Mouse (Mus musculus): ENCODE results near the gene Trp73. TPM values are rescaled to one million over a fixed set of nuclear protein-coding genes. Genes with fewer than 3 reads are reported as not detected.

Trp73 gene
- total and polyA plus RNA-seq, 3 experiments = under 0.01 TPM; not detected in 2

DNA sequence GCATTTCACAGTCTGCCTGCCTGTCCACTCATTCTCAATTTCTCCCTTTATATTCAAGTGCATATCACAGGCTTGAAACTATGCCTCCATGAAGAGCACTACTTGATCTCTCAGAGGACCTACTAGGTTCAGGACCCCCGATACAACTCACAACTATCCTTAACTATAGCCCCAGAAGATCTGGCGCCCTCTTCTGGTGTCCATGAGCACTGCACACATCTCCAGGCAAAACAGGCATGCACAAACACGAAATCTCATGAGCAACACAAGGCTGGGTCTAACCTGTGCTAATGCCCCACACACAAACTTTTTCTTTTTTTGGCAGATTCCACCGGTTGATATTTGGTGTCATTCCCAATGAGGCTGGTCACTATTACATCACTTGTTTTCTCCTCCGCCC lies 94.2 kb downstream of the Trp73 start:
- H3K27me3 ChIP-seq (ENCODE audit: insufficient read depth, low read length) = no peaks in the 10 kb centered on the region
- H3K9me3 ChIP-seq (replicated peaks) = no peaks in the 10 kb centered on the region
- no peak for DNase-seq (ENCODE audit: low spot score)
- no peak overlapping the region for H3K4me3 ChIP-seq (ENCODE audit: low read depth, low read length)
- TF ChIP-seq CTCF (IDR thresholded peaks at IDR 0.05; ENCODE audit: low read depth, low read length) (0 out of 2 replicates have a peak, but pooled peaks have one; percentile 10), POLR2AphosphoS5 (IDR thresholded peaks at IDR 0.05; ENCODE audit: insufficient replicate concordance, low read depth, low read length) (no peak)
- H3K36me3 ChIP-seq (replicated peaks) = peaks cover 4% of the 10 kb centered on the region
- no peaks in the 10 kb centered on the region for H3K4me1 ChIP-seq (ENCODE audit: insufficient read depth, low read depth, low read length)
- no peak for ATAC-seq (ENCODE audit: extremely low read depth, insufficient number of reproducible peaks, low FRiP score, poor library complexity, severe bottlenecking)

DNA sequence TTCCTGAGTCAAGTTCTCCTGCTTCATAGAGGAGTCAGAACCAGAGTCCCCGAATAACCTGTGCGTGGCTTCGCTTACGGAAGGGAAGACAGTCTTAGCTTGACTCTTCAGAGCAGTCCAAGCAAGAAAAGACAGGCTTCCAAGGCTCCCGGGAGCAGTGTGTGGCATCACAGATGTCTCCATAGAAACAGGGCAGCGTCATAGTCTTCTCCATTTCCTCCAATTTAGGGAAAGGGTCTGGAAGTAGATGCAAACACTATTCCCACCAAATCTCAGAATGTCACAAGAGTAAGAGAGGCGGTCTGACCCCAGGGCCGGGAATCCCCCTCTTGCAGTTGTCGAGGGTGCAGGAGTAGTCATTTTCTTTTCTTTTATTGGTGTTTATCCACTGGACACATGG lies 97.4 kb downstream of the Trp73 start, which contains the start of gene Ccdc27:
TSS of gene Ccdc27 (minus strand) at position 101 of the 400 bp plus-strand sequence.
- DNase-seq (ENCODE audit: low spot score) (no peak), ATAC-seq (ENCODE audit: extremely low read depth, insufficient number of reproducible peaks, low FRiP score, poor library complexity, severe bottlenecking) (no peak)
- no peaks in the 10 kb centered on the region for H3K27me3 ChIP-seq (ENCODE audit: insufficient read depth, low read length)
- no peak for TF ChIP-seq TAL1 (conservative IDR thresholded peaks at IDR 0.05; ENCODE audit: low read depth, low read length)
- no peak for TF ChIP-seq CTCF (IDR thresholded peaks at IDR 0.05; ENCODE audit: low read depth, low read length)
- TF ChIP-seq GATA2 (IDR thresholded peaks at IDR 0.05; ENCODE audit: borderline replicate concordance, low read depth, low read length) = no peak
- no peak for TF ChIP-seq POLR2AphosphoS5 (IDR thresholded peaks at IDR 0.05; ENCODE audit: insufficient replicate concordance, low read depth, low read length)
- TF ChIP-seq GATA1 (IDR thresholded peaks at IDR 0.05; ENCODE audit: borderline replicate concordance, low read length) = no peak
- no peaks in the 10 kb centered on the region for H3K4me1 ChIP-seq (ENCODE audit: insufficient read depth, low read depth, low read length)
- no peaks in the 10 kb centered on the region for H3K9me3 ChIP-seq (replicated peaks)
- H3K36me3 ChIP-seq (replicated peaks) = peaks cover 11% of the 10 kb centered on the region
- H3K4me3 ChIP-seq (ENCODE audit: low read depth, low read length) = no peak within 1 kb of the TSS

DNA sequence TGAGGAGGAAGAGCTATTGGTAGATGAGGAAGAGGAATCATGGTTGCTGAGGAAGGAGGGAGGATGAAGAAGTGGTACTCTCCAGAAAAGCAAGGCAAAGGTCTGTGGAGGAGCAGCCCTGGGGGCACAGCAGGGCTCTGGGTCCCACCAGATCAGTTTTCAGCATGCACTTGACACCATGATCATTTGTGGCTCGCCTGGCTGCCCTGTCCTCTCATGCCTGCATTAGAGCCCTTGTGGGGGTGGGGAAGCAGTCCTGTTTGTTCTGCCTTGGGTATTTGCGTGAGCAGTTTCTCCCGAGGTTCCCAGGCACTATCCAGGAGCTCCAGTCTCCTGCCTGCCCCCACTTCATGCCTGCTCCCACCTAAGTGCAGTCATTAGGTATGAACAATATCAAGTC lies 102.9 kb downstream of the Trp73 start:
- peaks cover 53% of the 10 kb centered on the region for H3K36me3 ChIP-seq (replicated peaks)
- TF ChIP-seq GATA2 (IDR thresholded peaks at IDR 0.05; ENCODE audit: borderline replicate concordance, low read depth, low read length) (no peak), POLR2AphosphoS5 (IDR thresholded peaks at IDR 0.05; ENCODE audit: insufficient replicate concordance, low read depth, low read length) (no peak), CTCF (IDR thresholded peaks at IDR 0.05; ENCODE audit: low read depth, low read length) (no peak), GATA1 (IDR thresholded peaks at IDR 0.05; ENCODE audit: borderline replicate concordance, low read length) (no peak), TAL1 (conservative IDR thresholded peaks at IDR 0.05; ENCODE audit: low read depth, low read length) (no peak)

DNA sequence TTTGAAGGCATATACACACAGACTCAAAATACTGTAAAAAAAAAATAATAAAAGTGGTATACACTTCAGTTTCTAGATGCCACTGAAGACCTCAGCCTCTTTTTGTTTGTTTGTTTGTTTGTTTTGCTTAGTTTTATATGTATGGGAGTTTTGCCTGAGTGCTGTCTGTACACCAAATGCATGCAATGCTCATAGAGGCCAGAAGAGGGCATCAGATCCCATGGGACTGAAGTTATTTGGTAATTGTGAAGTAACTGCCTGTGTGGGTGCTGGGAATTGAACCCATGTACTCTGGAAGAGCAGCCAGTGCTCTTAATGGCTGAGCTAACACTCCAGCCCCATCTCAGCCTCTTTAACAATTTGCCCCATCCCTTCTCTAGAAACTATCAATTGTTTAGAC lies 111.4 kb downstream of the Trp73 start:
- Histone ChIP-seq H3K4me1 (ENCODE audit: insufficient read depth, low read depth, low read length) (peaks cover 52% of the 10 kb centered on the region), H3K27me3 (ENCODE audit: insufficient read depth, low read length) (no peaks in the 10 kb centered on the region), H3K9me3 (replicated peaks) (no peaks in the 10 kb centered on the region), H3K36me3 (replicated peaks) (peaks cover 66% of the 10 kb centered on the region), H3K4me3 (ENCODE audit: low read depth, low read length) (no peak overlapping the region)
- TF ChIP-seq POLR2AphosphoS5 (IDR thresholded peaks at IDR 0.05; ENCODE audit: insufficient replicate concordance, low read depth, low read length) = no peak
- no peak for TF ChIP-seq GATA1 (IDR thresholded peaks at IDR 0.05; ENCODE audit: borderline replicate concordance, low read length)
- TF ChIP-seq CTCF (IDR thresholded peaks at IDR 0.05; ENCODE audit: low read depth, low read length) = peak; percentile 50
- no peak for TF ChIP-seq GATA2 (IDR thresholded peaks at IDR 0.05; ENCODE audit: borderline replicate concordance, low read depth, low read length)
- no peak for TF ChIP-seq TAL1 (conservative IDR thresholded peaks at IDR 0.05; ENCODE audit: low read depth, low read length)
- DNase-seq (ENCODE audit: low spot score) = no peak
- ATAC-seq (ENCODE audit: extremely low read depth, insufficient number of reproducible peaks, low FRiP score, poor library complexity, severe bottlenecking) = no peak

More for the DNA sequence above, 102.9 kb downstream of the Trp73 start:
- Histone ChIP-seq H3K4me1 (ENCODE audit: insufficient read depth, low read depth, low read length) (peaks cover 15% of the 10 kb centered on the region), H3K4me3 (ENCODE audit: low read depth, low read length) (no peak overlapping the region), H3K9me3 (replicated peaks) (no peaks in the 10 kb centered on the region), H3K27me3 (ENCODE audit: insufficient read depth, low read length) (no peaks in the 10 kb centered on the region)
- ATAC-seq (ENCODE audit: extremely low read depth, insufficient number of reproducible peaks, low FRiP score, poor library complexity, severe bottlenecking) (no peak), DNase-seq (ENCODE audit: low spot score) (no peak)

DNA sequence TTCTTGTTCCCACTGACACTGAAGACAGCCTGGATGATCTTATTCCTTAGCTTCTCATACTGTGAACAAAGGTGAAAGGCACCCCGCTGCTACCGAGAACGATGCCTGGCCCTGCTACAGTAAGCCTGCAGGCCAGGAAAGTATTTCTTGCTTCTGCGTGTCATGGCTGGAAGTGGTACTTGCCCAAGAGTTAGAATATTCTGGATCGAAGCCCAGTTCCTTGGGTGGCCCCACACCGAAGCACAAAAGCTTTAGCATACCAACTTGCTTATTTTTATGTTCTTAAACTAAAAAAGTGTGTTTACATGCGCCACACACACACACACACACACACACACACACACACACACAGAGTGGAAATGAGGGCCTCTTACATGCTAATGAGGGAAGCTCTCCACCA lies 111.9 kb downstream of the Trp73 start:
- no peaks in the 10 kb centered on the region for H3K9me3 ChIP-seq (replicated peaks)
- no peak for DNase-seq (ENCODE audit: low spot score)
- peaks cover 66% of the 10 kb centered on the region for H3K36me3 ChIP-seq (replicated peaks)
- no peaks in the 10 kb centered on the region for H3K27me3 ChIP-seq (ENCODE audit: insufficient read depth, low read length)
- no peak overlapping the region; the same call in 1 of the 2 replicates for H3K4me3 ChIP-seq (ENCODE audit: low read depth, low read length)
- TF ChIP-seq GATA1 (IDR thresholded peaks at IDR 0.05; ENCODE audit: borderline replicate concordance, low read length) (no peak), POLR2AphosphoS5 (IDR thresholded peaks at IDR 0.05; ENCODE audit: insufficient replicate concordance, low read depth, low read length) (no peak), CTCF (IDR thresholded peaks at IDR 0.05; ENCODE audit: low read depth, low read length) (no peak), TAL1 (conservative IDR thresholded peaks at IDR 0.05; ENCODE audit: low read depth, low read length) (no peak), GATA2 (IDR thresholded peaks at IDR 0.05; ENCODE audit: borderline replicate concordance, low read depth, low read length) (no peak)
- ATAC-seq (ENCODE audit: extremely low read depth, insufficient number of reproducible peaks, low FRiP score, poor library complexity, severe bottlenecking) = no peak
- peaks cover 55% of the 10 kb centered on the region for H3K4me1 ChIP-seq (ENCODE audit: insufficient read depth, low read depth, low read length)

DNA sequence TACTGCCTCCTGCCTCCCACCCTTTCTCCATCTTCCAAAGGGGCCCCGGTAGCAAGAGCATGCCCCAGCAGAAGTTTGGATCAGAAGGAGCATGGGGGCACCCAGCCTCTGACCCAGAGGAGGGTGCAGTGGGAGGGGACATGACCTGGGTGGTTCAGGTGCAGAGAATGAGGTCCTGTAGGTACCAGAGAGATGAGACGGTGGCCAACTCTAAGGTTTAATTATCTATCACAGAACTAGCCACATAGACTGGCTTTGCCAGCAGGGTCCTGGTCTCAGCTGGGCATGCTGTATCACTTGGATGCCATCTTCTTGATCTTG lies 113.6 kb downstream of the Trp73 start:
- ATAC-seq (ENCODE audit: extremely low read depth, insufficient number of reproducible peaks, low FRiP score, poor library complexity, severe bottlenecking) = no peak
- TF ChIP-seq POLR2AphosphoS5 (IDR thresholded peaks at IDR 0.05; ENCODE audit: insufficient replicate concordance, low read depth, low read length) = no peak
- TF ChIP-seq GATA2 (IDR thresholded peaks at IDR 0.05; ENCODE audit: borderline replicate concordance, low read depth, low read length) = no peak
- TF ChIP-seq TAL1 (conservative IDR thresholded peaks at IDR 0.05; ENCODE audit: low read depth, low read length) = no peak
- no peak for TF ChIP-seq CTCF (IDR thresholded peaks at IDR 0.05; ENCODE audit: low read depth, low read length)
- no peak for TF ChIP-seq GATA1 (IDR thresholded peaks at IDR 0.05; ENCODE audit: borderline replicate concordance, low read length)
- Histone ChIP-seq H3K9me3 (replicated peaks) (no peaks in the 10 kb centered on the region), H3K4me3 (ENCODE audit: low read depth, low read length) (peak overlapping the region; percentile 89), H3K36me3 (replicated peaks) (peaks cover 69% of the 10 kb centered on the region), H3K4me1 (ENCODE audit: insufficient read depth, low read depth, low read length) (peaks cover 64% of the 10 kb centered on the region), H3K27me3 (ENCODE audit: insufficient read depth, low read length) (no peaks in the 10 kb centered on the region)
- no peak for DNase-seq (ENCODE audit: low spot score)
